Comparison of ENCODE assay signal across 11 mouse cellular contexts in the genomic region with DNA sequence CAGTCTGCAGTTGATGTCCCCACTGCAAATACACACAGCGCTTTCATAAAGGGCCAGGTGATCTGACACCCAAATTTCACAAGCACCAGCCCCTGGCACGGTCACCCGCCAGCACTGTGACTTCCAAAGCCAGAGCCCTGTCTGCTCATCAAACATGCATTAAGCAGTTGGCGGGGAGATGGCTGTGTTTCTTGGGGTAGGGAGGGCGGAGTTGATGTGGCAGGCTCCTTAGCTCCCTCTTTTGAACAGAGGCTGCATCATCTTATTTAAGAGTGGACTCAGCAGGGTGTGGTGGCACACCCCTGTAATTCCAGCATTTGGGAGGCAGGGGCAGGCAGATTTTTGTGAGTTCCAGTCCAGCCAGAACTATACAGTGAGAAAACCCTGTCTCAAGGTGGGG.
A peak's percentile ranks its signal among the peaks of the same experiment; 100 is the strongest.
DNase-seq lines count a peak whose midpoint lies in the region; ATAC-seq lines count a peak whose summit lies in the region.
"Had no signal": no experiment of that assay in that cellular context is flagged by ENCODE, and none has a peak within 500 bp of the region (broad histone marks: within the 10 kb centered on the region; RNA-seq: fewer than 3 reads in every experiment).

No protein-coding gene starts in this region.

- no peak overlapping the region for H3K4me2 ChIP-seq in forebrain, embryonic 16.5 days (ENCODE audit: low read length)
- no peak overlapping the region; the same call in 1 of the 2 replicates for H3K4me2 ChIP-seq in midbrain, embryonic 13.5 days (replicated peaks)

- H3K9ac ChIP-seq in forebrain, embryonic 16.5 days (replicated peaks; ENCODE audit: low read depth, low read length): no peak overlapping the region
- H3K9ac ChIP-seq in midbrain, embryonic 13.5 days (replicated peaks): no peak overlapping the region

- H3K4me3 ChIP-seq in forebrain, embryonic 16.5 days (replicated peaks; ENCODE audit: low read length): no peak overlapping the region
- H3K4me3 ChIP-seq in midbrain, embryonic 13.5 days (replicated peaks): no peak overlapping the region
- H3K4me3 ChIP-seq: left cerebral cortex, adult 2 months had no signal

- H3K9me3 ChIP-seq in forebrain, embryonic 16.5 days (ENCODE audit: control insufficient read depth, low read length): no peaks in the 10 kb centered on the region
- H3K9me3 ChIP-seq in midbrain, embryonic 13.5 days: no peaks in the 10 kb centered on the region

- intact Hi-C loops in left cerebral cortex, postnatal 36 days (cut with DNase I): no loop called here

- ATAC-seq in forebrain, embryonic 16.5 days: peak; percentile 50
- peak; percentile 41 for ATAC-seq in midbrain, embryonic 13.5 days

- peaks cover 40% of the 10 kb centered on the region for H3K4me1 ChIP-seq in forebrain, embryonic 16.5 days (replicated peaks; ENCODE audit: control insufficient read depth, insufficient read depth, low read length)
- H3K4me1 ChIP-seq in midbrain, embryonic 13.5 days (replicated peaks): peaks cover 79% of the 10 kb centered on the region

- 24% methylated on average over 5 of the region's 5 CpGs for WGBS in forebrain, embryonic 16.5 days
- WGBS in midbrain, embryonic 13.5 days: 25% methylated on average over 5 of the region's 5 CpGs

- H3K36me3 ChIP-seq in forebrain, embryonic 16.5 days (ENCODE audit: control insufficient read depth, insufficient read depth): no peaks in the 10 kb centered on the region
- H3K36me3 ChIP-seq in midbrain, embryonic 13.5 days: peaks cover 6% of the 10 kb centered on the region; the same call in 1 of the 2 replicates

- DNase-seq in embryo, embryonic 10 days (ENCODE audit: low spot score): peak; percentile 66
- no peak for DNase-seq in embryo, embryonic 9.5 days (ENCODE audit: extremely low spot score)
- DNase-seq in R1 (ENCODE audit: low read depth, low spot score): peak; percentile 88
- DNase-seq in left cerebral cortex, postnatal 36 days (ENCODE audit: low spot score in 2 of 2): no peak
- no peak for DNase-seq in spleen, postnatal 14 days (ENCODE audit: low spot score in 2 of 2)
- DNase-seq in cerebellum, adult 9-10 months: no peak
- DNase-seq: heart, postnatal 36 days had no signal

- H3K27me3 ChIP-seq in forebrain, embryonic 16.5 days (replicated peaks; ENCODE audit: control insufficient read depth, insufficient read depth, low read length): no peaks in the 10 kb centered on the region
- no peaks in the 10 kb centered on the region for H3K27me3 ChIP-seq in midbrain, embryonic 13.5 days

- H3K27ac ChIP-seq in forebrain, embryonic 16.5 days (ENCODE audit: low read length): peak overlapping the region; percentile 46
- H3K27ac ChIP-seq in midbrain, embryonic 13.5 days: peak overlapping the region; percentile 75
- H3K27ac ChIP-seq: kidney, postnatal 0 days; left cerebral cortex, adult 2 months had no signal

Comparison
In these comparisons a context has a peak if more than half of its experiments do, and no peak if none do; other contexts are left out.
1. DNase-seq: peak in embryo, embryonic 10 days (single experiment) and R1 (single experiment); none in embryo, embryonic 9.5 days (single experiment), left cerebral cortex, postnatal 36 days (0 of 2), spleen, postnatal 14 days (0 of 2) and cerebellum, adult 9-10 months (single experiment).